Mouse (Mus musculus) heart, embryonic 11.5 days (tissue): ENCODE measurements around the gene Slc4a8. TPM values are rescaled to one million over a fixed set of nuclear protein-coding genes. Genes with fewer than 3 reads are reported as not detected.

Experiments used
- ATAC-seq: fragments of 200-750 bp; cut with Nextera tagmentation; replicated peaks from 2 replicates; pipeline ENCODE4 v1.8.0; 2017; ENCODE audit warnings: moderate library complexity; ENCODE audit not compliant: insufficient number of reproducible peaks, low FRiP score, low TSS enrichment
- H3K27ac ChIP-seq: fragments of 300-500 bp; sonication (generic); 2 replicates; pipeline ENCODE4 v1.5.1; 2014; ENCODE audit warnings: mild to moderate bottlenecking, low read depth, low read length
- H3K27me3 ChIP-seq: fragments of 300-500 bp; sonication (generic); 2 replicates; pipeline ENCODE4 v1.6.1; 2014; ENCODE audit warnings: mild to moderate bottlenecking, low read length, mixed read lengths; ENCODE audit not compliant: control insufficient read depth, insufficient read depth
- H3K36me3 ChIP-seq: fragments of 300-500 bp; sonication (generic); 2 replicates; pipeline ENCODE4 v1.6.1; 2014; ENCODE audit warnings: mild to moderate bottlenecking, low read length, moderate library complexity, mixed read lengths; ENCODE audit not compliant: control insufficient read depth, insufficient read depth
- H3K4me1 ChIP-seq: fragments of 300-500 bp; sonication (generic); 2 replicates; pipeline ENCODE4 v1.6.1; 2014; ENCODE audit warnings: low read length; ENCODE audit not compliant: control insufficient read depth, insufficient read depth
- H3K4me2 ChIP-seq: fragments of 300-500 bp; sonication (generic); 2 replicates; pipeline ENCODE4 v1.6.1; 2014; ENCODE audit warnings: mild to moderate bottlenecking, moderate library complexity
- H3K4me3 ChIP-seq: fragments of 300-500 bp; sonication (generic); 2 replicates; pipeline ENCODE4 v1.5.1; 2014; ENCODE audit warnings: low read depth, low read length
- H3K9ac ChIP-seq: fragments of 300-500 bp; sonication (generic); 2 replicates; pipeline ENCODE4 v1.6.1; 2014; ENCODE audit warnings: mild to moderate bottlenecking, low read depth, low read length, moderate library complexity
- H3K9me3 ChIP-seq: fragments of 300-500 bp; sonication (generic); replicated peaks from 2 replicates; pipeline ENCODE4 v1.6.1; 2016; ENCODE audit warnings: low read length; ENCODE audit not compliant: control insufficient read depth
- WGBS: fragments of 180-500 bp; shearing (Covaris S2); extraction: QIAGEN DNeasy Blood & Tissue Kit; methylation state at CpG from one replicate; pipeline ENCODE4 v1.1.7; 2014; ENCODE audit not compliant: insufficient replicate concordance; 5-methylcytosine and 5-hydroxymethylcytosine counted together
- polyA plus RNA-seq: library from polyadenylated mRNA; unstranded; fragments of >200 nt; fragmentation: Nextera tagmentation; extraction: Ambion mirVana; gene quantifications from 2 replicates; pipeline ENCODE4 v1.2.1, GENCODE M21; 2014

Slc4a8 gene
- polyA plus RNA-seq, 1 experiment from 2014 or later = 2.0 TPM

DNA sequence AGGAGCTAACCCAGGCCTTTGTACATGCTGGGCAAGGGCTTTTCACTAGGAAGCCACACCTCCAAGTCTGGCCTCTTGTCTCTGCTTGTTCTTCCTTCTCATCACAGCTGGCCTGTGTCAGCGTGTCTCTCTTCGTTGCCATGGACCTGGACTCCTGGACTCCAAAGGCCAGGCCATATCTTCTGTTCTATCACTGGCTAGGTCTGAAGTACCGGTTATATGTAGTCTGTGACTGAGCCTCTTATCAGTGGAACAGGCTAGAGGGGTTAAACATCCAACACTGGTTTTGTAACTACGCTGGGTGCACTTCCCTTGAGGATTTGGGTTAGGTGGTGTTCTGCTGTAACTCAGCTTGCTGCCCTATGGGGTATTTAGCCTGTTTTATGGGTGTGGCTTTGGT, 39.5 kb upstream of the Slc4a8 start:
- Histone ChIP-seq H3K27ac (no peak overlapping the region), H3K9me3 (no peaks in the 10 kb centered on the region), H3K27me3 (peaks cover 12% of the 10 kb centered on the region; the same call in 1 of the 2 replicates), H3K36me3 (no peaks in the 10 kb centered on the region), H3K4me2 (no peak overlapping the region), H3K9ac (no peak overlapping the region), H3K4me1 (no peaks in the 10 kb centered on the region), H3K4me3 (no peak overlapping the region)
- 34% methylated on average over 4 of the region's 4 CpGs for WGBS
- ATAC-seq = no peak

- H3K27me3 ChIP-seq = peaks cover 16% of the 10 kb centered on the region
- WGBS = 70% methylated on average over 6 of the region's 6 CpGs
- no peak overlapping the region for H3K4me2 ChIP-seq
- ATAC-seq = no peak
- no peaks in the 10 kb centered on the region for H3K9me3 ChIP-seq
- no peak overlapping the region for H3K4me3 ChIP-seq
- no peak overlapping the region for H3K9ac ChIP-seq
- no peak overlapping the region for H3K27ac ChIP-seq
- no peaks in the 10 kb centered on the region for H3K36me3 ChIP-seq
- no peaks in the 10 kb centered on the region for H3K4me1 ChIP-seq
Observed at GRCm38 (mm10) chr15:100722564-100722963, 39.0 kb upstream of the Slc4a8 start.

- Histone ChIP-seq H3K9me3 (no peaks in the 10 kb centered on the region), H3K4me2 (no peak overlapping the region), H3K4me1 (no peaks in the 10 kb centered on the region), H3K27me3 (peaks cover 26% of the 10 kb centered on the region), H3K4me3 (no peak overlapping the region), H3K9ac (no peak overlapping the region), H3K36me3 (no peaks in the 10 kb centered on the region), H3K27ac (no peak overlapping the region)
- 65% methylated on average over 14 of the region's 14 CpGs for WGBS
- ATAC-seq = no peak
Observed at GRCm38 (mm10) chr15:100723505-100723904, 38.0 kb upstream of the Slc4a8 start.

DNA sequence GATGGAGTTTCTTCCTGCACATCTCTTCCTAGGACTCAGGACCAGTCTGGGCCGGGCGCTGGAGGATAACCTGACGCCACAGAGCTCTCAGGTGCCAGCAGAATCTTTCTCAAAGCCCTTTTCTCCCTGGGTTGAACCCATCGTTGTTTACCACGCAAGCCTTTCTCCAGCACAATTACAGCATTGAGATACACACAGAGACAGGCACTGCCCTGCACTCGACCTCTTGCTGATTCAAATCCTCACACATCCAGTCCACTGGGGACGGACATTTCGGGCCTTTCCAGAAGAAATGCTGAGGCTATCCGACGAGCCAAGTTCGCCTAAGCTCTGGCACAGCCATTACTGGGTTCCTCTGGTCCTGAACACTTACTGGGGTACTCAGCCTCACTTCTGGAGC, 34.8 kb upstream of the Slc4a8 start:
- Histone ChIP-seq H3K4me3 (no peak overlapping the region), H3K9me3 (no peaks in the 10 kb centered on the region), H3K36me3 (no peaks in the 10 kb centered on the region), H3K9ac (no peak overlapping the region), H3K4me1 (peaks cover 4% of the 10 kb centered on the region; the same call in 1 of the 2 replicates), H3K27me3 (peaks cover 50% of the 10 kb centered on the region), H3K27ac (no peak overlapping the region), H3K4me2 (no peak overlapping the region)
- WGBS = 77% methylated on average over 11 of the region's 11 CpGs
- no peak for ATAC-seq

DNA sequence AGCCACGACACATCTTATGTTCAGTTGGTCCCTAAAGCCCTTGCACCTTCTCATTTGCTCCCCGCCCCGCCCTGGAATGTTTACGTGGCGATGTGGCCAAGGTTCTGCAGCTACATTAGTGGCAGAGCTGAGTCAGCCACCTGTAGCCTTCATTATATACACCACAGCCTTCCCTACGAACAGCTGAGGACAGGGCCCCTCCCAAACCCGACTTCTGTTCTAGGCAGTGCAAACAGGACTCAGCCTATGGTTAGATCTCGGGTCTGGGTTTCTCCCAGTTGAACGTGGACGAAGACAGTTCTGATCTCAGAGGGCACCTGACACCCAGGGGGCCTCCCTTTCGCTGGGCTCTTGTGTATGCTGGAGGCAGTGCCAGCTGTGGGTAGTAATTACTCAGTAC, 33.7 kb upstream of the Slc4a8 start:
- Histone ChIP-seq H3K36me3 (no peaks in the 10 kb centered on the region), H3K4me1 (peaks cover 7% of the 10 kb centered on the region; the same call in 1 of the 2 replicates), H3K9me3 (no peaks in the 10 kb centered on the region), H3K4me2 (no peak overlapping the region), H3K27me3 (peaks cover 50% of the 10 kb centered on the region), H3K4me3 (no peak overlapping the region), H3K27ac (no peak overlapping the region), H3K9ac (no peak overlapping the region)
- no peak for ATAC-seq
- WGBS = 77% methylated on average over 11 of the region's 11 CpGs

DNA sequence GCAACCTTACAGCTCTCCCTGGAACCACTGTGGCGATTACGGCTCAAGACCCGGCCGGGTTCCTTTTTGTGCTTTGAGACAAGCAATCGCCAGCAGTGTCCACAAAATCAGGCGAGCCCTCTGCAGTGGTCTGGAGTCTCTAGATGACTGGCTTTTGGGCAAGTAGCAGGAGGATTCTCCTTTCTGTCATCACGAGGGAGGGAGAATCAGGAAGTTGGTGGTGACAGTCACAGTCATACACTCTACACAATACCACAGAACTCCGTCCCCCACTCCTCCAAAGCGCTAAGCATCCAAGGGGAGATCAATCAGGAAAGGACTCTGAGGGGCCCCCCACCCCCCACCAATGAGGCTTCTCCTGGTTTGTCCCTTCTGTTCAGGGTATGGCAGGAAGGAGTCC, 33.0 kb upstream of the Slc4a8 start:
- peaks cover 50% of the 10 kb centered on the region for H3K27me3 ChIP-seq
- ATAC-seq = no peak
- H3K4me3 ChIP-seq = peak overlapping the region; percentile 35
- peak overlapping the region; percentile 61 for H3K4me2 ChIP-seq
- H3K9me3 ChIP-seq = no peaks in the 10 kb centered on the region
- H3K9ac ChIP-seq = no peak overlapping the region
- H3K4me1 ChIP-seq = peaks cover 7% of the 10 kb centered on the region; the same call in 1 of the 2 replicates
- no peak overlapping the region for H3K27ac ChIP-seq
- H3K36me3 ChIP-seq = no peaks in the 10 kb centered on the region
- 32% methylated on average over 9 of the region's 9 CpGs for WGBS

GRCm38 (mm10) chr15:100729281-100729985, 32.1 kb upstream of the Slc4a8 start, which contains the start of gene Galnt6:
TSS of gene Galnt6 (minus strand) at chr15:100729376.
- Histone ChIP-seq H3K4me1 (peaks cover 7% of the 10 kb centered on the region; the same call in 1 of the 2 replicates), H3K9ac (no peak within 1 kb of the TSS), H3K4me3 (peak within 1 kb of the TSS; percentile 35), H3K4me2 (peak within 1 kb of the TSS; percentile 61), H3K9me3 (no peaks in the 10 kb centered on the region), H3K27me3 (peaks cover 48% of the 10 kb centered on the region), H3K27ac (no peak within 1 kb of the TSS), H3K36me3 (no peaks in the 10 kb centered on the region)
- 6% methylated on average over 56 of the region's 57 CpGs for WGBS
- no peak for ATAC-seq

GRCm38 (mm10) chr15:100731081-100731480, 30.5 kb upstream of the Slc4a8 start:
- Histone ChIP-seq H3K27me3 (peaks cover 45% of the 10 kb centered on the region), H3K4me2 (no peak overlapping the region), H3K9me3 (no peaks in the 10 kb centered on the region), H3K36me3 (no peaks in the 10 kb centered on the region), H3K9ac (no peak overlapping the region), H3K4me3 (no peak overlapping the region), H3K27ac (no peak overlapping the region), H3K4me1 (peaks cover 7% of the 10 kb centered on the region; the same call in 1 of the 2 replicates)
- no peak for ATAC-seq
- 28% methylated on average over 9 of the region's 9 CpGs for WGBS

GRCm38 (mm10) chr15:100732580-100732979, 29.0 kb upstream of the Slc4a8 start:
- Histone ChIP-seq H3K4me3 (no peak overlapping the region), H3K27ac (no peak overlapping the region), H3K9ac (peak overlapping the region; percentile 6; the same call in 1 of the 2 replicates), H3K4me1 (peaks cover 7% of the 10 kb centered on the region; the same call in 1 of the 2 replicates), H3K4me2 (no peak overlapping the region; the same call in 1 of the 2 replicates), H3K36me3 (no peaks in the 10 kb centered on the region), H3K9me3 (no peaks in the 10 kb centered on the region), H3K27me3 (peaks cover 37% of the 10 kb centered on the region)
- WGBS = 20% methylated on average over 5 of the region's 5 CpGs
- peak; percentile 46; the same call in 1 of the 2 replicates for ATAC-seq
